ENCODE assay signal across 8 mouse cellular contexts in genomic region chr11:61407638-61408183, GRCm38 (mm10). TPM values are rescaled to one million over a fixed set of nuclear protein-coding genes. Genes with fewer than 3 reads are reported as not detected.
DNase-seq lines count a peak whose midpoint lies in the region; ATAC-seq lines count a peak whose summit lies in the region.

No protein-coding gene starts in this region.

- intact Hi-C loops in gastrocnemius, postnatal 14 days (cut with DNase I; ENCODE audit: low total_unique reads), result no loop called here

- peak; percentile 95 to 99 for DNase-seq in adrenal gland, adult (ENCODE audit: inconsistent age in 2 of 2, low spot score in 1 of 2)
- DNase-seq in embryo, embryonic 10.5 days (ENCODE audit: low spot score), result peak; percentile 93
- DNase-seq in gastrocnemius, postnatal 14 days, result peak; percentile 86
- peak; percentile 92 for DNase-seq in induced T-regulatory cell, adult 2 months (ENCODE audit: low read depth)
- DNase-seq in left cerebral cortex, adult 8-10 months (ENCODE audit: low spot score in 2 of 2), result peak; percentile 85 to 100
- DNase-seq in right cerebral cortex, adult 18-20 months, result peak; percentile 95
- peak; percentile 99 for DNase-seq in urinary bladder, adult 2 months (ENCODE audit: low spot score)

- peak; percentile 79 for ATAC-seq in megakaryocyte, adult 5-6 weeks (ENCODE audit: poor library complexity, severe bottlenecking)

RNA-seq across cellular contexts. Expression of gene Slc47a1, which starts 29.6 kb away (rescaled TPM):
- 1 to 10 TPM; 5.9 to 7.7 TPM for total RNA-seq in gastrocnemius, postnatal 14 days (2021)
- total RNA-seq in left cerebral cortex, adult 8-10 months (2022), result 1 to 10 TPM; 1.6 to 3.3 (median 2.9) TPM
- total RNA-seq in megakaryocyte, adult 5-6 weeks (2015), result not detected in 2 replicates
- not detected in 2 replicates for total RNA-seq in megakaryocyte, adult 5-6 weeks (2017)
- 24.4 and 29.1 TPM in 2 replicates for polyA plus RNA-seq in urinary bladder, adult 2 months (2012; rRNA removed)

RNA-seq across cellular contexts. Expression of gene Rnf112, which starts 46.2 kb away (rescaled TPM):
- 1 to 10 TPM in 1 of 2 experiments, under 1 TPM in 1; 0.86 to 1.1 TPM for total RNA-seq in gastrocnemius, postnatal 14 days (2021)
- 100 to 1,000 TPM; 223 to 281 (median 257) TPM for total RNA-seq in left cerebral cortex, adult 8-10 months (2022)
- total RNA-seq in megakaryocyte, adult 5-6 weeks (2015), result not detected in 2 replicates
- total RNA-seq in megakaryocyte, adult 5-6 weeks (2017), result not detected in 2 replicates
- 0.87 and 1.3 TPM in 2 replicates for polyA plus RNA-seq in urinary bladder, adult 2 months (2012; rRNA removed)

Comparison
In these comparisons a context has a peak if more than half of its experiments do, and no peak if none do; other contexts are left out.
1. Peak in every context shown above with its lines: DNase-seq and ATAC-seq.
2. RNA of gene Rnf112, which starts 46.2 kb away (total RNA-seq): 223 to 281 TPM in left cerebral cortex, adult 8-10 months; 0.86 to 1.1 TPM in gastrocnemius, postnatal 14 days and not detected in megakaryocyte, adult 5-6 weeks; every median in the first group is over 100 times any median in the second.